Mouse (Mus musculus) lung, embryonic 14.5 days (tissue): ENCODE data around the gene Smpd4. TPM values are rescaled to one million over a fixed set of nuclear protein-coding genes. Genes with fewer than 3 reads are reported as not detected.
A peak's percentile ranks its signal among the peaks of the same experiment; 100 is the strongest.
"Not testable (repeated sequence)": the region's sequence is repeated elsewhere in the genome, so short reads cannot be mapped to it uniquely, and the experiment has no call there.

Experiments
- ATAC-seq: fragments of 200-750 bp; cut with Nextera tagmentation; 2 replicates; pipeline ENCODE4 v1.8.0; 2017; ENCODE audit warnings: mild to moderate bottlenecking, moderate TSS enrichment, moderate library complexity; ENCODE audit not compliant: insufficient read depth
- DNase-seq: peaks from one replicate; pipeline ENCODE4 v3.0.0-alpha.2; 2015
- H3K27ac ChIP-seq: fragments of 300-500 bp; sonication (generic); 2 replicates; pipeline ENCODE4 v1.5.1; 2014; ENCODE audit warnings: low read depth, mild to moderate bottlenecking, moderate library complexity
- H3K27me3 ChIP-seq: fragments of 300-500 bp; sonication (generic); 2 replicates; pipeline ENCODE4 v1.6.1; 2014; ENCODE audit warnings: low read length, control low read depth; ENCODE audit not compliant: insufficient read depth
- H3K36me3 ChIP-seq: fragments of 300-500 bp; sonication (generic); 2 replicates; pipeline ENCODE4 v1.6.1; 2014; ENCODE audit warnings: control low read depth; ENCODE audit not compliant: insufficient read depth
- H3K4me1 ChIP-seq: fragments of 300-500 bp; sonication (generic); 2 replicates; pipeline ENCODE4 v1.6.1; 2014; ENCODE audit warnings: antibody characterized with exemption, control low read depth; ENCODE audit not compliant: insufficient read depth
- H3K4me2 ChIP-seq: fragments of 300-500 bp; sonication (generic); 2 replicates; pipeline ENCODE4 v1.6.1; 2014; ENCODE audit warnings: mild to moderate bottlenecking
- H3K4me3 ChIP-seq: fragments of 300-500 bp; sonication (generic); 2 replicates; pipeline ENCODE4 v1.5.1; 2014; ENCODE audit warnings: low read depth, low read length
- H3K9ac ChIP-seq: fragments of 300-500 bp; sonication (generic); 2 replicates; pipeline ENCODE4 v1.6.1; 2014
- H3K9me3 ChIP-seq: fragments of 300-500 bp; sonication (generic); 2 replicates; pipeline ENCODE4 v1.6.1; 2016; ENCODE audit warnings: low read depth, low read length, control low read depth
- CTCF ChIP-seq: IDR thresholded peaks from 2 replicates; pipeline ENCODE4 v1.5.1; 2016; ENCODE audit warnings: antibody characterized with exemption, low read depth
- WGBS: fragments of 180-500 bp; shearing (Covaris S2); extraction: QIAGEN DNeasy Blood & Tissue Kit; methylation state at CpG from one replicate; pipeline ENCODE4 v1.1.7; 2014; 5-methylcytosine and 5-hydroxymethylcytosine counted together
- polyA plus RNA-seq: library from polyadenylated mRNA; unstranded; fragments of >200 nt; fragmentation: Nextera tagmentation; extraction: Ambion mirVana; gene quantifications from 2 replicates; pipeline ENCODE4 v1.2.1, GENCODE M21; 2014

The Smpd4 gene
- polyA plus RNA-seq, 1 experiment from 2014 or later, result 45.4 TPM

DNA sequence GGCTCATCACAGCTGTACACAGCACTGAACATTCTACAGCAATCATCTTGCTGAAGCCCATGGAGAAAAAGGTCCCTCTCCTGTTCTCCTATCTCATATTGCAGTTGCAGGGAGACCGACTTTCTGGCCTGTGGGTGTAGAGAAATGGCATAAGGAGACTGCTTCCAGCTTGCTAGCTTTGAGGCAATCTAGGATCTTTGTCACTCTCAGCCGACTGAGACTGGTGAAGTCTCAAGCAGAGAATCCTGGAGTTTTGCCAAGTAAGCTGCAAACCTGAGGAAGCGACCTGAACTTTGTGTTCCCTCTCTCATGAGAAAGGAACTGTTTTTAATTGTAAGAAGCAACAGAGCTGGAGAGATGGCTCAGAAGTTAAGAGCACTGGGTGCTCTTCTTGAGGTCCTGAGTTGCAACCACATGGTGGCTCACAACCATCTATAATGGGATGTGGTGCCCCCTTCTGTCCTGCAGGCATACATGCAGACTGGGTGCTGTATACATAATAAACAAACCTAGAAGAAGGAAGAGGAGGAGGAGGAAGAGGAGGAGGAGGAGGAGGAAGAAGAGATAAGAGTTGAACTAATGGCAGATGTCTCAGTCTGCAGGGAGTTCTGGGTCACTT is 18.1 kb upstream of the Smpd4 start:
- 41% methylated on average over 3 of the region's 3 CpGs for WGBS
- peak; percentile 33 for DNase-seq

GRCm38 (mm10) chr16:17604941-17605340 is 14.2 kb upstream of the Smpd4 start:
- no peak for DNase-seq
- Histone ChIP-seq H3K36me3 (no peaks in the 10 kb centered on the region), H3K27ac (no peak overlapping the region), H3K9me3 (no peaks in the 10 kb centered on the region), H3K4me1 (no peaks in the 10 kb centered on the region), H3K4me3 (no peak overlapping the region), H3K27me3 (no peaks in the 10 kb centered on the region), H3K9ac (no peak overlapping the region), H3K4me2 (no peak overlapping the region)
- ATAC-seq, result no peak
- WGBS, result 62% methylated on average over 4 of the region's 4 CpGs
- TF ChIP-seq CTCF, result no peak

More for the DNA sequence above, 18.1 kb upstream of the Smpd4 start:
- no peak overlapping the region for H3K9ac ChIP-seq
- no peaks in the 10 kb centered on the region for H3K9me3 ChIP-seq
- H3K4me3 ChIP-seq, result no peak overlapping the region
- no peaks in the 10 kb centered on the region for H3K4me1 ChIP-seq
- H3K36me3 ChIP-seq, result no peaks in the 10 kb centered on the region
- H3K27ac ChIP-seq, result no peak overlapping the region
- H3K27me3 ChIP-seq, result no peaks in the 10 kb centered on the region
- peak; percentile 54 for TF ChIP-seq CTCF
- H3K4me2 ChIP-seq, result no peak overlapping the region
- ATAC-seq, result no peak

- H3K27me3 ChIP-seq, result no peaks in the 10 kb centered on the region
- no peak for ATAC-seq
- H3K9me3 ChIP-seq, result no peaks in the 10 kb centered on the region
- WGBS, result 73% methylated on average over 5 of the region's 5 CpGs
- no peak overlapping the region for H3K9ac ChIP-seq
- H3K4me2 ChIP-seq, result no peak overlapping the region
- no peak for DNase-seq
- H3K36me3 ChIP-seq, result no peaks in the 10 kb centered on the region
- no peaks in the 10 kb centered on the region for H3K4me1 ChIP-seq
- TF ChIP-seq CTCF, result no peak
- H3K4me3 ChIP-seq, result no peak overlapping the region
- no peak overlapping the region for H3K27ac ChIP-seq
Measured at GRCm38 (mm10) chr16:17605684-17606083, 13.5 kb upstream of the Smpd4 start.

- no peak for ATAC-seq
Measured at GRCm38 (mm10) chr16:17611383-17611782, 7.8 kb upstream of the Smpd4 start.

GRCm38 (mm10) chr16:17614740-17615139 is 4.4 kb upstream of the Smpd4 start:
- not testable (repeated sequence) for H3K4me2 ChIP-seq, H3K36me3 ChIP-seq, H3K9ac ChIP-seq, H3K4me1 ChIP-seq, H3K4me3 ChIP-seq, H3K9me3 ChIP-seq, ATAC-seq, H3K27ac ChIP-seq, H3K27me3 ChIP-seq
- 94% methylated on average over 6 of the region's 6 CpGs for WGBS
- DNase-seq, result peak; percentile 37
- TF ChIP-seq CTCF, result peak; percentile 55

More at GRCm38 (mm10) chr16:17611383-17611782, 7.8 kb upstream of the Smpd4 start:
- WGBS, result 57% methylated on average over 4 of the region's 4 CpGs
- no peak for TF ChIP-seq CTCF
- Histone ChIP-seq H3K4me3 (no peak overlapping the region), H3K4me1 (no peaks in the 10 kb centered on the region), H3K27ac (no peak overlapping the region), H3K4me2 (no peak overlapping the region), H3K9ac (no peak overlapping the region), H3K36me3 (no peaks in the 10 kb centered on the region), H3K27me3 (no peaks in the 10 kb centered on the region), H3K9me3 (no peaks in the 10 kb centered on the region)
- DNase-seq, result no peak

GRCm38 (mm10) chr16:17616212-17616611 is 2.9 kb upstream of the Smpd4 start:
- Histone ChIP-seq H3K9ac (no peak overlapping the region), H3K4me2 (no peak overlapping the region), H3K27me3 (no peaks in the 10 kb centered on the region), H3K4me3 (no peak overlapping the region), H3K4me1 (no peaks in the 10 kb centered on the region), H3K9me3 (no peaks in the 10 kb centered on the region), H3K27ac (no peak overlapping the region), H3K36me3 (no peaks in the 10 kb centered on the region)
- no peak for TF ChIP-seq CTCF
- no peak for ATAC-seq
- WGBS, result 67% methylated on average over 5 of the region's 5 CpGs
- DNase-seq, result no peak

DNA sequence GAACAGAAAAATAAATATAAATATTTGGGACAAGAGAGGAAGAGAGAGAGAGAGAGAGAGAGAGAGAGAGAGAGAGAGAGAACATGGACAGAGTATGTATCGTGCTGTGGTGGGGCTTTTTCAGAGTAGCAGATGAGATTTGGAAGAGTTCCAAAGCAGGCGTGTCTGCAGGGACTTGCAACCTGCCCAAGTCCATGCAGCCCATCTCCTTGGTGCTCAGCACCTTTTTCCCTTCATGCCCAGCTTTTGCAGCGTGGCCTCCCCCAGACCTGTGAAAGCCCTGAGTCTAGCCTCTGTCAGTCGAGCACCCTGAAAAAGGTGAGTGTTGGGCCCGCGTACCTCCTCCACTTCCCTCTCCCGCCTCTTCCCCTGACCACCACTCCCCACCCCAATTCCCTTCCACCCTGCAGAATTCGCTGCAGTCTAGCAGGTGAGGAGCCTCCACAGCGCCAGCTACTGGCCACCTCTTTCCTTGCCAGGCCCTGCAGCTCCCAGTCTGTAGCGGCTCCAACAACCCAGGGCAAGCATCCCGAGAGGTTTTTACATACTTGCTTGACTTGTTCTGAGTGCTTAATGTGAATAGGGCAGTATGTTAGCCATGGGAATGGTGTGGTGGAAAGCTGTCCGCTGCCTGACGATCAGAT is 1.1 kb upstream of the Smpd4 start:
- ATAC-seq, result peak; percentile 74
- 13% methylated on average over 13 of the region's 13 CpGs for WGBS
- H3K27me3 ChIP-seq, result no peaks in the 10 kb centered on the region
- H3K36me3 ChIP-seq, result peaks cover 15% of the 10 kb centered on the region; the same call in 1 of the 2 replicates
- H3K27ac ChIP-seq, result no peak overlapping the region
- peak; percentile 78 for DNase-seq
- peak; percentile 88 for TF ChIP-seq CTCF
- no peaks in the 10 kb centered on the region for H3K4me1 ChIP-seq
- H3K9ac ChIP-seq, result no peak overlapping the region
- H3K4me3 ChIP-seq, result no peak overlapping the region; the same call in 1 of the 2 replicates
- H3K4me2 ChIP-seq, result peak overlapping the region; percentile 45
- no peaks in the 10 kb centered on the region for H3K9me3 ChIP-seq
